Mouse (Mus musculus): ENCODE measurements around the gene Gsap. TPM values are rescaled to one million over a fixed set of nuclear protein-coding genes. Genes with fewer than 3 reads are reported as not detected.

Gene Gsap
- polyA plus RNA-seq, 1 experiment from 2014 or later: 2.0 TPM

GRCm38 (mm10) chr5:21245241-21245640 is 59.2 kb downstream of the Gsap start:
- 54% methylated on average over 1 of the region's 1 CpGs for WGBS

GRCm38 (mm10) chr5:21246794-21247193 is 60.7 kb downstream of the Gsap start:
- Histone ChIP-seq H3K4me3 (replicated peaks) (no peak overlapping the region), H3K9me3 (replicated peaks) (no peaks in the 10 kb centered on the region; the same call in 1 of the 2 replicates), H3K27me3 (no peaks in the 10 kb centered on the region), H3K4me2 (no peak overlapping the region), H3K9ac (no peak overlapping the region), H3K4me1 (peaks cover 11% of the 10 kb centered on the region), H3K27ac (no peak overlapping the region), H3K36me3 (no peaks in the 10 kb centered on the region)
- WGBS: 54% methylated on average over 6 of the region's 6 CpGs
- peak; percentile 41; the same call in 1 of the 2 replicates for ATAC-seq (replicated peaks; ENCODE audit: low FRiP score)

More at GRCm38 (mm10) chr5:21245241-21245640, 59.2 kb downstream of the Gsap start:
- Histone ChIP-seq H3K27ac (no peak overlapping the region), H3K27me3 (no peaks in the 10 kb centered on the region), H3K4me1 (peaks cover 11% of the 10 kb centered on the region), H3K9me3 (replicated peaks) (no peaks in the 10 kb centered on the region; the same call in 1 of the 2 replicates), H3K4me2 (no peak overlapping the region), H3K9ac (no peak overlapping the region), H3K4me3 (replicated peaks) (no peak overlapping the region), H3K36me3 (no peaks in the 10 kb centered on the region)
- ATAC-seq (replicated peaks; ENCODE audit: low FRiP score): no peak

- H3K4me1 ChIP-seq: peaks cover 11% of the 10 kb centered on the region
- WGBS: 31% methylated on average over 2 of the region's 2 CpGs
- H3K9me3 ChIP-seq (replicated peaks): no peaks in the 10 kb centered on the region; the same call in 1 of the 2 replicates
- peak overlapping the region; percentile 57 for H3K27ac ChIP-seq
- ATAC-seq (replicated peaks; ENCODE audit: low FRiP score): peak; percentile 84
- H3K36me3 ChIP-seq: no peaks in the 10 kb centered on the region
- no peak overlapping the region for H3K4me3 ChIP-seq (replicated peaks)
- no peak overlapping the region for H3K4me2 ChIP-seq
- no peak overlapping the region for H3K9ac ChIP-seq
- no peaks in the 10 kb centered on the region for H3K27me3 ChIP-seq
Measured at GRCm38 (mm10) chr5:21247916-21248315, 61.9 kb downstream of the Gsap start.

GRCm38 (mm10) chr5:21248834-21249233 is 62.8 kb downstream of the Gsap start:
- no peaks in the 10 kb centered on the region; the same call in 1 of the 2 replicates for H3K9me3 ChIP-seq (replicated peaks)
- peaks cover 11% of the 10 kb centered on the region for H3K4me1 ChIP-seq
- no peak overlapping the region for H3K4me3 ChIP-seq (replicated peaks)
- peak overlapping the region; percentile 57 for H3K27ac ChIP-seq
- no peaks in the 10 kb centered on the region for H3K36me3 ChIP-seq
- WGBS: 55% methylated on average over 5 of the region's 5 CpGs
- no peak overlapping the region for H3K9ac ChIP-seq
- no peak overlapping the region for H3K4me2 ChIP-seq
- H3K27me3 ChIP-seq: no peaks in the 10 kb centered on the region
- ATAC-seq (replicated peaks; ENCODE audit: low FRiP score): no peak

- Histone ChIP-seq H3K27me3 (no peaks in the 10 kb centered on the region), H3K4me3 (replicated peaks) (no peak overlapping the region), H3K4me1 (0 out of 2 replicates have a peak, but pooled peaks cover 3% of the 10 kb centered on the region), H3K36me3 (no peaks in the 10 kb centered on the region), H3K9ac (no peak overlapping the region), H3K9me3 (replicated peaks) (no peaks in the 10 kb centered on the region), H3K27ac (no peak overlapping the region), H3K4me2 (no peak overlapping the region)
- ATAC-seq (replicated peaks; ENCODE audit: low FRiP score): no peak
- WGBS: 88% methylated on average over 12 of the region's 12 CpGs
Measured at GRCm38 (mm10) chr5:21254731-21255525, 68.9 kb downstream of the Gsap start.

- WGBS: 86% methylated on average over 5 of the region's 5 CpGs
Measured at GRCm38 (mm10) chr5:21255551-21256132, 69.6 kb downstream of the Gsap start.

GRCm38 (mm10) chr5:21257126-21257525 is 71.1 kb downstream of the Gsap start:
- Histone ChIP-seq H3K4me2 (no peak overlapping the region), H3K36me3 (no peaks in the 10 kb centered on the region), H3K4me3 (replicated peaks) (no peak overlapping the region), H3K27ac (no peak overlapping the region), H3K4me1 (peaks cover 6% of the 10 kb centered on the region; the same call in 1 of the 2 replicates), H3K9ac (no peak overlapping the region), H3K9me3 (replicated peaks) (no peaks in the 10 kb centered on the region), H3K27me3 (no peaks in the 10 kb centered on the region)
- ATAC-seq (replicated peaks; ENCODE audit: low FRiP score): no peak
- whole genome bisulfite sequencing: 43% methylated on average over 4 of the region's 4 CpGs

More at GRCm38 (mm10) chr5:21255551-21256132, 69.6 kb downstream of the Gsap start:
- H3K27me3 ChIP-seq: no peaks in the 10 kb centered on the region
- H3K36me3 ChIP-seq: no peaks in the 10 kb centered on the region
- no peak overlapping the region for H3K4me3 ChIP-seq (replicated peaks)
- no peaks in the 10 kb centered on the region for H3K9me3 ChIP-seq (replicated peaks)
- no peak overlapping the region for H3K27ac ChIP-seq
- no peak overlapping the region for H3K9ac ChIP-seq
- H3K4me2 ChIP-seq: no peak overlapping the region
- ATAC-seq (replicated peaks; ENCODE audit: low FRiP score): no peak
- H3K4me1 ChIP-seq: 0 out of 2 replicates have a peak, but pooled peaks cover 3% of the 10 kb centered on the region

- no peaks in the 10 kb centered on the region for H3K27me3 ChIP-seq
- H3K4me3 ChIP-seq (replicated peaks): no peak overlapping the region
- ATAC-seq (replicated peaks; ENCODE audit: low FRiP score): no peak
- H3K9ac ChIP-seq: no peak overlapping the region
- WGBS: 70% methylated on average over 6 of the region's 6 CpGs
- H3K4me2 ChIP-seq: no peak overlapping the region
- no peaks in the 10 kb centered on the region for H3K9me3 ChIP-seq (replicated peaks)
- H3K4me1 ChIP-seq: peaks cover 6% of the 10 kb centered on the region; the same call in 1 of the 2 replicates
- H3K27ac ChIP-seq: no peak overlapping the region
- H3K36me3 ChIP-seq: no peaks in the 10 kb centered on the region
Measured at GRCm38 (mm10) chr5:21257806-21258205, 71.8 kb downstream of the Gsap start.

- no peaks in the 10 kb centered on the region for H3K36me3 ChIP-seq
- H3K4me2 ChIP-seq: no peak overlapping the region
- no peak overlapping the region for H3K27ac ChIP-seq
- ATAC-seq (replicated peaks; ENCODE audit: low FRiP score): no peak
- H3K9ac ChIP-seq: no peak overlapping the region
- peaks cover 6% of the 10 kb centered on the region; the same call in 1 of the 2 replicates for H3K4me1 ChIP-seq
- 0 out of 2 replicates have a peak, but pooled peaks cover 5% of the 10 kb centered on the region for H3K27me3 ChIP-seq
- H3K9me3 ChIP-seq (replicated peaks): no peaks in the 10 kb centered on the region
- H3K4me3 ChIP-seq (replicated peaks): no peak overlapping the region
- 55% methylated on average over 7 of the region's 7 CpGs for WGBS
Measured at GRCm38 (mm10) chr5:21260746-21261145, 74.7 kb downstream of the Gsap start.

GRCm38 (mm10) chr5:21261202-21261844 is 75.3 kb downstream of the Gsap start:
- H3K9ac ChIP-seq: no peak overlapping the region
- no peak for ATAC-seq (replicated peaks; ENCODE audit: low FRiP score)
- WGBS: 43% methylated on average over 6 of the region's 6 CpGs
- no peaks in the 10 kb centered on the region for H3K36me3 ChIP-seq
- no peaks in the 10 kb centered on the region for H3K9me3 ChIP-seq (replicated peaks)
- no peak overlapping the region for H3K4me3 ChIP-seq (replicated peaks)
- no peak overlapping the region for H3K4me2 ChIP-seq
- no peak overlapping the region for H3K27ac ChIP-seq
- peaks cover 6% of the 10 kb centered on the region; the same call in 1 of the 2 replicates for H3K4me1 ChIP-seq
- 0 out of 2 replicates have a peak, but pooled peaks cover 5% of the 10 kb centered on the region for H3K27me3 ChIP-seq

GRCm38 (mm10) chr5:21263202-21264055 is 77.4 kb downstream of the Gsap start:
- Histone ChIP-seq H3K9me3 (replicated peaks) (no peaks in the 10 kb centered on the region), H3K9ac (no peak overlapping the region), H3K27me3 (0 out of 2 replicates have a peak, but pooled peaks cover 5% of the 10 kb centered on the region), H3K27ac (no peak overlapping the region), H3K4me2 (no peak overlapping the region), H3K36me3 (no peaks in the 10 kb centered on the region), H3K4me3 (replicated peaks) (no peak overlapping the region), H3K4me1 (peaks cover 3% of the 10 kb centered on the region; the same call in 1 of the 2 replicates)
- ATAC-seq (replicated peaks; ENCODE audit: low FRiP score): no peak
- 61% methylated on average over 18 of the region's 18 CpGs for WGBS

All from kidney, embryonic 15.5 days (tissue).